Mouse (Mus musculus): ENCODE measurements at regions not wholly inside any gene's neighbourhood (a gene's known extent, or its start where the extent isn't known, plus 50 kb on each side); places are given as distances from the start of the nearest gene placed in this dataset.

GRCm38 (mm10) chr8:103922746-103923145 is 178.7 kb upstream of the Cdh5 start:
- no peak for DNase-seq (ENCODE audit: low spot score in 2 of 2)

GRCm38 (mm10) chr8:103932681-103933080 is 168.7 kb upstream of the Cdh5 start:
- no peak for DNase-seq (ENCODE audit: low spot score in 2 of 2)

GRCm38 (mm10) chr8:103936491-103936890 is 164.9 kb upstream of the Cdh5 start:
- peak; percentile 7 to 65 for DNase-seq (ENCODE audit: low spot score in 2 of 2)

GRCm38 (mm10) chr8:103938283-103939230 is 162.9 kb upstream of the Cdh5 start:
- DNase-seq (ENCODE audit: low spot score in 2 of 2), result peak; percentile 47 to 71

GRCm38 (mm10) chr8:103940958-103941532 is 160.4 kb upstream of the Cdh5 start:
- DNase-seq (ENCODE audit: low spot score in 2 of 2), result peak in 1 of 2 experiments; percentile 19

- no peak for DNase-seq (ENCODE audit: low spot score in 2 of 2)
Measured at GRCm38 (mm10) chr8:103948474-103948873, 153.0 kb upstream of the Cdh5 start.

- no peak for DNase-seq (ENCODE audit: low spot score in 2 of 2)
Measured at GRCm38 (mm10) chr8:103950460-103950859, 151.0 kb upstream of the Cdh5 start.

- no peak for DNase-seq (ENCODE audit: low spot score in 2 of 2)
Measured at GRCm38 (mm10) chr8:103953586-103953985, 147.8 kb upstream of the Cdh5 start.

GRCm38 (mm10) chr8:103955568-103956260 is 145.7 kb upstream of the Cdh5 start:
- DNase-seq (ENCODE audit: low spot score in 2 of 2), result no peak

GRCm38 (mm10) chr8:103964293-103964918 is 137.0 kb upstream of the Cdh5 start:
- DNase-seq (ENCODE audit: low spot score in 2 of 2), result peak; percentile 2 to 18

- no peak for DNase-seq (ENCODE audit: low spot score in 2 of 2)
Measured at GRCm38 (mm10) chr8:103969929-103970328, 131.5 kb upstream of the Cdh5 start.

GRCm38 (mm10) chr8:103970511-103970910 is 130.9 kb upstream of the Cdh5 start:
- DNase-seq (ENCODE audit: low spot score in 2 of 2), result no peak

GRCm38 (mm10) chr8:103970966-103971365 is 130.5 kb upstream of the Cdh5 start:
- no peak for DNase-seq (ENCODE audit: low spot score in 2 of 2)

GRCm38 (mm10) chr8:103976488-103976887 is 124.9 kb upstream of the Cdh5 start:
- no peak for DNase-seq (ENCODE audit: low spot score in 2 of 2)

GRCm38 (mm10) chr8:103978948-103979347 is 122.5 kb upstream of the Cdh5 start:
- DNase-seq (ENCODE audit: low spot score in 2 of 2), result no peak

GRCm38 (mm10) chr8:103983860-103984594 is 117.4 kb upstream of the Cdh5 start:
- DNase-seq (ENCODE audit: low spot score in 2 of 2), result no peak

- DNase-seq (ENCODE audit: low spot score in 2 of 2), result no peak
Measured at GRCm38 (mm10) chr8:103985640-103986039, 115.8 kb upstream of the Cdh5 start.

GRCm38 (mm10) chr8:103993897-103994296 is 107.5 kb upstream of the Cdh5 start:
- no peak for DNase-seq (ENCODE audit: low spot score in 2 of 2)

GRCm38 (mm10) chr8:103998143-103998542 is 103.3 kb upstream of the Cdh5 start:
- no peak for DNase-seq (ENCODE audit: low spot score in 2 of 2)

- DNase-seq (ENCODE audit: low spot score in 2 of 2), result no peak
Measured at GRCm38 (mm10) chr8:104007209-104007608, 94.2 kb upstream of the Cdh5 start.

- DNase-seq (ENCODE audit: low spot score in 2 of 2), result no peak
Measured at GRCm38 (mm10) chr8:104008756-104009155, 92.7 kb upstream of the Cdh5 start.
